Mouse (Mus musculus) thymus, adult 2 months (tissue): Measurements from ENCODE around the gene Eed. TPM values are rescaled to one million over a fixed set of nuclear protein-coding genes. Genes with fewer than 3 reads are reported as not detected.

Experiments
- DNase-seq: peaks from one replicate; pipeline ENCODE4 v3.0.0; 2021
- H3K27ac ChIP-seq: fragments of 200-500 bp; 2 replicates; pipeline ENCODE4 v1.5.1; 2012; ENCODE audit warnings: low read length, control low read depth; ENCODE audit not compliant: control insufficient read depth, insufficient read depth
- H3K27me3 ChIP-seq: fragments of 200-500 bp; 2 replicates; pipeline ENCODE4 v1.6.1; 2012; ENCODE audit warnings: mild to moderate bottlenecking, low read length, moderate library complexity, mixed read lengths; ENCODE audit not compliant: control insufficient read depth, insufficient read depth
- H3K36me3 ChIP-seq: fragments of 200-500 bp; 2 replicates; pipeline ENCODE4 v1.6.1; 2012; ENCODE audit warnings: mild to moderate bottlenecking, low read length, moderate library complexity; ENCODE audit not compliant: control insufficient read depth, insufficient read depth
- H3K4me1 ChIP-seq: fragments of 200-500 bp; replicated peaks from 2 replicates; pipeline ENCODE4 v1.6.1; 2012; ENCODE audit warnings: low read length; ENCODE audit not compliant: control insufficient read depth, insufficient read depth
- H3K4me3 ChIP-seq: fragments of 200-500 bp; 2 replicates; pipeline ENCODE4 v1.5.1; 2012; ENCODE audit warnings: mild to moderate bottlenecking, low read length, control low read depth, moderate library complexity; ENCODE audit not compliant: control insufficient read depth, insufficient read depth
- CTCF ChIP-seq: fragments of 200-500 bp; IDR thresholded peaks from 2 replicates; pipeline ENCODE4 v1.5.1; 2012; ENCODE audit warnings: mild to moderate bottlenecking, control low read depth, low read length, moderate library complexity, borderline replicate concordance; ENCODE audit not compliant: control insufficient read depth, poor library complexity, insufficient read depth; ENCODE audit errors: extremely low read depth
- POLR2A ChIP-seq: fragments of 200-500 bp; IDR thresholded peaks from 2 replicates; pipeline ENCODE4 v1.6.1; 2012; ENCODE audit warnings: mild to moderate bottlenecking, low read length, control low read depth, moderate library complexity; ENCODE audit not compliant: control insufficient read depth, poor library complexity, insufficient read depth; ENCODE audit errors: extremely low read depth
- WGBS: fragments of 180-500 bp; shearing (Covaris S2); methylation state at CpG from one replicate; pipeline ENCODE4 v1.1.7; 2018; 5-methylcytosine and 5-hydroxymethylcytosine counted together
- polyA plus RNA-seq: library from polyadenylated mRNA; depleted of rRNA; stranded (reverse); fragments of >200 nt; gene quantifications from 2 replicates; pipeline ENCODE4 v1.2.3, GENCODE M21; 2012; rRNA removed

Eed gene
- polyA plus RNA-seq, 1 experiment, result 25.5 TPM

DNA sequence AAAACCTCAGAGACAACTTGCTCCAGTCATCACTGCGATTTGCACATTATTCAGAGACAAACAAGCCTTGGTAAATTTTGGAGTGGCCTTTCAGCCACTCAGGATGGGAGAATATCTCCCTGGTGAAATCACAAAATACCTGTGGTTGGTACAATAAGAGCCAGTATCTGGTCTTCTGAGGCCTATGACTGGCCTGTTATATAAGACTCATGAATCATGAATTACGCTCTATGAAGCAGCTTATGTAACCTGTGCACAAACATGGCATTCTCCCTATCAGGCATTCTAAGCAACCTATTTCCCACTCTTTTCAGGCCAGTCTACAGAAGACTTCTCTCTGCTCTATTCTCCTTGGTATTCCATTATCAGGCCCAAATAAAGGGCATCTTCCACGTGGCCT, 68.4 kb downstream of the Eed start:
- H3K4me1 ChIP-seq, result no peaks in the 10 kb centered on the region
- no peak for DNase-seq
- peaks cover 4% of the 10 kb centered on the region; the same call in 1 of the 2 replicates for H3K36me3 ChIP-seq
- no peaks in the 10 kb centered on the region for H3K27me3 ChIP-seq
- no peak overlapping the region for H3K4me3 ChIP-seq
- no peak for TF ChIP-seq POLR2A
- no peak for TF ChIP-seq CTCF
- WGBS, result 92% methylated on average over 3 of the region's 3 CpGs
- H3K27ac ChIP-seq, result no peak overlapping the region

DNA sequence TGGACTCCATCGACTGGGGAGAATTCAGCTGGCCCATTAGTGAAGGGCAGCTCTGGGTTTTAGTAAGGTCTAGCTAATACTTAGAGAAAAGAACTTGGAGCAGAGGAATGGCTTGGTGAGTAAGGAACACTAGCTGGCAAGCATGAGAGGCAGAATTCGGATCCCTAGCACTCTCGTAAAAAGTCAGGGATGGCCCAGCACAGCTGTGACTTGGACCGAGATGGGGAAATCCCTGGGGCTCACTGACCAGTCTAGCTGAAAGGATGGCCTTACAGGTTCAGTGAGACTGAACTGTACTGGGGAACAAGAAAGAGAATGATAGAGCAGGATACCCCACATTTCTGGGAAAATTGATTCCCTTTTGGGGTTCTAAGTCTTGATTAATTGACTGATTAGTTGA, 71.1 kb downstream of the Eed start:
- DNase-seq, result no peak
- no peaks in the 10 kb centered on the region for H3K36me3 ChIP-seq
- TF ChIP-seq CTCF (no peak), POLR2A (no peak)
- H3K4me3 ChIP-seq, result no peak overlapping the region
- 89% methylated on average over 4 of the region's 4 CpGs for WGBS
- no peaks in the 10 kb centered on the region for H3K4me1 ChIP-seq
- no peaks in the 10 kb centered on the region for H3K27me3 ChIP-seq
- no peak overlapping the region for H3K27ac ChIP-seq

GRCm38 (mm10) chr7:89908899-89909621, 71.7 kb downstream of the Eed start:
- no peak overlapping the region for H3K27ac ChIP-seq
- WGBS, result 90% methylated on average over 20 of the region's 20 CpGs
- H3K4me1 ChIP-seq, result no peaks in the 10 kb centered on the region
- H3K36me3 ChIP-seq, result no peaks in the 10 kb centered on the region
- no peaks in the 10 kb centered on the region for H3K27me3 ChIP-seq
- H3K4me3 ChIP-seq, result no peak overlapping the region
- TF ChIP-seq CTCF (no peak), POLR2A (no peak)
- DNase-seq, result no peak

GRCm38 (mm10) chr7:89908421-89908820, 72.4 kb downstream of the Eed start:
- Histone ChIP-seq H3K27ac (no peak overlapping the region), H3K4me1 (no peaks in the 10 kb centered on the region), H3K36me3 (no peaks in the 10 kb centered on the region), H3K4me3 (no peak overlapping the region), H3K27me3 (no peaks in the 10 kb centered on the region)
- WGBS, result 78% methylated on average over 7 of the region's 7 CpGs
- no peak for DNase-seq
- TF ChIP-seq POLR2A, result no peak
- no peak for TF ChIP-seq CTCF

GRCm38 (mm10) chr7:89907950-89908349, 72.8 kb downstream of the Eed start:
- WGBS, result 30% methylated on average over 8 of the region's 8 CpGs
- H3K27me3 ChIP-seq, result no peaks in the 10 kb centered on the region
- no peaks in the 10 kb centered on the region for H3K36me3 ChIP-seq
- no peaks in the 10 kb centered on the region for H3K4me1 ChIP-seq
- no peak overlapping the region for H3K4me3 ChIP-seq
- DNase-seq, result peak; percentile 71
- TF ChIP-seq POLR2A (no peak), CTCF (no peak)
- H3K27ac ChIP-seq, result no peak overlapping the region

Other genes with a start within 250 kb of the Eed start
- not detected in 2 replicates for gene Ccdc81, start 77.4 kb downstream of the Eed start, polyA plus RNA-seq
- 46.0 and 57.5 TPM in 2 replicates for gene Hikeshi, start 39.8 kb downstream of the Eed start, polyA plus RNA-seq
- gene Picalm, start 149.2 kb upstream of the Eed start, polyA plus RNA-seq, result 65.0 and 65.2 TPM in 2 replicates